Mouse (Mus musculus): ENCODE results near the gene Hoxa2.

DNA sequence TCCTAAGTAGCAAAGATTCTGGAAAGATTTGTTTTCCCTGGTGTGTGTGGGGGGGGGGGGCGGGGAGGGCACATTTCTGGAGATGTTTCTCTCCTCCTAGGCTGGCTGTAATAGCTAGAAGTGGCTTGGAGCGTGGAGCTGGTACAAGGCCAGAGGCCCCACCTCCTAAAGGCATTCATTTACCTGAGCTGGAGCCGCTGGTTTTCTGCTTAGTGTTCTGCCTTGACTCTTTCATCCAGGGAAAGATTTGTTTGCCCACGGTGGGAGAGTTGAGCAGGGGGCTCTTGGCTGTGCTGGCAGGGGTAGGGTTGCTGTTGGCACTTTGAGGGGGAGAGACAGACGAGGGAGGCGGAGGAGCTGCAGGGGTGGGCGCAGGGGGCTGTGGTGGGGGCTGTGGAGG, 7.3 kb upstream of the Hoxa2 start:
- no peak for TF ChIP-seq CTCF (IDR thresholded peaks at IDR 0.05; ENCODE audit: extremely low read depth, insufficient read length, insufficient replicate concordance, low read depth, low read length)
- TF ChIP-seq POLR2A (IDR thresholded peaks at IDR 0.05; ENCODE audit: low read depth, low read length) = no peak

Measured in small intestine, adult 2 months (tissue).